Mouse (Mus musculus) thymus, adult 18-20 months (tissue): Measurements from ENCODE around the gene B4galt4.

ENCODE experiments used
- DNase-seq, 2 experiments: peaks; one replicate each; pipeline ENCODE4 v3.0.0; 2022; ENCODE audit warnings: mixed read lengths in 2 of 2

B4galt4 gene

GRCm38 (mm10) chr16:38729139-38729538 lies 12.9 kb upstream of the B4galt4 start:
- DNase-seq = no peak

GRCm38 (mm10) chr16:38729610-38730288 lies 12.3 kb upstream of the B4galt4 start:
- DNase-seq = no peak

GRCm38 (mm10) chr16:38730921-38731320 lies 11.1 kb upstream of the B4galt4 start:
- no peak for DNase-seq

GRCm38 (mm10) chr16:38741204-38741903 lies 710 bp upstream of the B4galt4 start:
- DNase-seq = no peak

- DNase-seq = no peak
Measured at GRCm38 (mm10) chr16:38742659-38743131, 631 bp downstream of the B4galt4 start.

- DNase-seq = no peak
Measured at GRCm38 (mm10) chr16:38743941-38744673, 2.0 kb downstream of the B4galt4 start.

- DNase-seq = no peak
Measured at GRCm38 (mm10) chr16:38750803-38751202, 8.7 kb downstream of the B4galt4 start.

- DNase-seq = no peak
Measured at GRCm38 (mm10) chr16:38753631-38754030, 11.6 kb downstream of the B4galt4 start.

- DNase-seq = no peak
Measured at GRCm38 (mm10) chr16:38755452-38756176, 13.6 kb downstream of the B4galt4 start.

- no peak for DNase-seq
Measured at GRCm38 (mm10) chr16:38756177-38756503, 14.1 kb downstream of the B4galt4 start.

GRCm38 (mm10) chr16:38756572-38756971 lies 14.5 kb downstream of the B4galt4 start:
- no peak for DNase-seq

GRCm38 (mm10) chr16:38757626-38758025 lies 15.6 kb downstream of the B4galt4 start:
- no peak for DNase-seq

GRCm38 (mm10) chr16:38758104-38758861 lies 16.2 kb downstream of the B4galt4 start:
- no peak for DNase-seq

GRCm38 (mm10) chr16:38760239-38760638 lies 18.2 kb downstream of the B4galt4 start:
- DNase-seq = no peak

GRCm38 (mm10) chr16:38760834-38761375 lies 18.8 kb downstream of the B4galt4 start:
- no peak for DNase-seq

GRCm38 (mm10) chr16:38761972-38762371 lies 19.9 kb downstream of the B4galt4 start:
- no peak for DNase-seq

GRCm38 (mm10) chr16:38762401-38762800 lies 20.3 kb downstream of the B4galt4 start:
- DNase-seq = no peak

GRCm38 (mm10) chr16:38763508-38763907 lies 21.4 kb downstream of the B4galt4 start:
- no peak for DNase-seq

- DNase-seq = no peak
Measured at GRCm38 (mm10) chr16:38766671-38767070, 24.6 kb downstream of the B4galt4 start.

- DNase-seq = no peak
Measured at GRCm38 (mm10) chr16:38767761-38768160, 25.7 kb downstream of the B4galt4 start.

- no peak for DNase-seq
Measured at GRCm38 (mm10) chr16:38768386-38768785, 26.3 kb downstream of the B4galt4 start.

- DNase-seq = no peak
Measured at GRCm38 (mm10) chr16:38769529-38769928, 27.5 kb downstream of the B4galt4 start.
